Mouse (Mus musculus): Measurements from ENCODE around the gene Mlana. TPM values are rescaled to one million over a fixed set of nuclear protein-coding genes. Genes with fewer than 3 reads are reported as not detected.

Mlana gene
- polyA plus RNA-seq, 1 experiment from 2014 or later: 0.14 TPM

GRCm38 (mm10) chr19:29717854-29718253 lies 20.2 kb downstream of the Mlana start:
- Histone ChIP-seq H3K4me1 (no peaks in the 10 kb centered on the region), H3K36me3 (peaks cover 49% of the 10 kb centered on the region), H3K27ac (replicated peaks) (no peak overlapping the region), H3K27me3 (ENCODE audit: low read depth, poor library complexity, severe bottlenecking) (no peaks in the 10 kb centered on the region), H3K4me3 (no peak overlapping the region), H3K9me3 (replicated peaks) (no peaks in the 10 kb centered on the region)
- DNase-seq (ENCODE audit: low spot score): no peak
- 93% methylated on average over 3 of the region's 3 CpGs for WGBS

- peaks cover 49% of the 10 kb centered on the region for H3K36me3 ChIP-seq
- DNase-seq (ENCODE audit: low spot score): no peak
- H3K27ac ChIP-seq (replicated peaks): no peak overlapping the region
- 97% methylated on average over 3 of the region's 3 CpGs for WGBS
- no peaks in the 10 kb centered on the region for H3K4me1 ChIP-seq
- no peaks in the 10 kb centered on the region for H3K9me3 ChIP-seq (replicated peaks)
- H3K27me3 ChIP-seq (ENCODE audit: low read depth, poor library complexity, severe bottlenecking): no peaks in the 10 kb centered on the region
- no peak overlapping the region for H3K4me3 ChIP-seq
Measured at GRCm38 (mm10) chr19:29718476-29718875, 20.9 kb downstream of the Mlana start.

- Histone ChIP-seq H3K4me3 (no peak overlapping the region), H3K9me3 (replicated peaks) (no peaks in the 10 kb centered on the region), H3K27me3 (ENCODE audit: low read depth, poor library complexity, severe bottlenecking) (no peaks in the 10 kb centered on the region), H3K4me1 (no peaks in the 10 kb centered on the region), H3K27ac (replicated peaks) (no peak overlapping the region), H3K36me3 (no peaks in the 10 kb centered on the region)
- DNase-seq (ENCODE audit: low spot score): no peak
- WGBS: 90% methylated on average over 3 of the region's 3 CpGs
Measured at GRCm38 (mm10) chr19:29735421-29735820, 37.8 kb downstream of the Mlana start.

GRCm38 (mm10) chr19:29739608-29740007 lies 42.0 kb downstream of the Mlana start:
- no peaks in the 10 kb centered on the region for H3K27me3 ChIP-seq (ENCODE audit: low read depth, poor library complexity, severe bottlenecking)
- 85% methylated on average over 2 of the region's 2 CpGs for WGBS
- no peak for DNase-seq (ENCODE audit: low spot score)
- H3K36me3 ChIP-seq: no peaks in the 10 kb centered on the region
- no peak overlapping the region for H3K27ac ChIP-seq (replicated peaks)
- no peaks in the 10 kb centered on the region for H3K4me1 ChIP-seq
- H3K4me3 ChIP-seq: no peak overlapping the region
- H3K9me3 ChIP-seq (replicated peaks): no peaks in the 10 kb centered on the region

GRCm38 (mm10) chr19:29740661-29741060 lies 43.0 kb downstream of the Mlana start:
- H3K9me3 ChIP-seq (replicated peaks): no peaks in the 10 kb centered on the region
- no peak for DNase-seq (ENCODE audit: low spot score)
- no peaks in the 10 kb centered on the region for H3K27me3 ChIP-seq (ENCODE audit: low read depth, poor library complexity, severe bottlenecking)
- no peaks in the 10 kb centered on the region for H3K4me1 ChIP-seq
- H3K27ac ChIP-seq (replicated peaks): no peak overlapping the region
- 90% methylated on average over 1 of the region's 1 CpGs for WGBS
- H3K4me3 ChIP-seq: no peak overlapping the region
- H3K36me3 ChIP-seq: no peaks in the 10 kb centered on the region

- DNase-seq (ENCODE audit: low spot score): no peak
- Histone ChIP-seq H3K4me1 (no peaks in the 10 kb centered on the region), H3K36me3 (peaks cover 4% of the 10 kb centered on the region; the same call in 1 of the 2 replicates), H3K9me3 (replicated peaks) (no peaks in the 10 kb centered on the region), H3K27ac (replicated peaks) (no peak overlapping the region), H3K4me3 (no peak overlapping the region), H3K27me3 (ENCODE audit: low read depth, poor library complexity, severe bottlenecking) (no peaks in the 10 kb centered on the region)
- 92% methylated on average over 5 of the region's 5 CpGs for WGBS
Measured at GRCm38 (mm10) chr19:29743531-29743930, 45.9 kb downstream of the Mlana start.

- Histone ChIP-seq H3K9me3 (replicated peaks) (no peaks in the 10 kb centered on the region), H3K27me3 (ENCODE audit: low read depth, poor library complexity, severe bottlenecking) (no peaks in the 10 kb centered on the region), H3K36me3 (peaks cover 10% of the 10 kb centered on the region), H3K4me3 (no peak overlapping the region), H3K27ac (replicated peaks) (no peak overlapping the region), H3K4me1 (no peaks in the 10 kb centered on the region)
- DNase-seq (ENCODE audit: low spot score): no peak
- 93% methylated on average over 3 of the region's 3 CpGs for WGBS
Measured at GRCm38 (mm10) chr19:29750994-29751393, 53.4 kb downstream of the Mlana start.

GRCm38 (mm10) chr19:29753939-29754338 lies 56.3 kb downstream of the Mlana start:
- H3K4me1 ChIP-seq: no peaks in the 10 kb centered on the region
- H3K4me3 ChIP-seq: no peak overlapping the region
- peaks cover 6% of the 10 kb centered on the region for H3K36me3 ChIP-seq
- H3K27me3 ChIP-seq (ENCODE audit: low read depth, poor library complexity, severe bottlenecking): no peaks in the 10 kb centered on the region
- no peaks in the 10 kb centered on the region for H3K9me3 ChIP-seq (replicated peaks)
- no peak for DNase-seq (ENCODE audit: low spot score)
- H3K27ac ChIP-seq (replicated peaks): no peak overlapping the region
- 94% methylated on average over 2 of the region's 2 CpGs for WGBS

Other genes with a start within 250 kb of the Mlana start
- gene Ric1, start 175.5 kb upstream of the Mlana start, polyA plus RNA-seq (2016; fragmentation: Nextera tagmentation; extraction: Ambion mirVana): 9.8 and 10.2 TPM in 2 replicates
- gene Ermp1, start 49.4 kb upstream of the Mlana start, polyA plus RNA-seq (2016; fragmentation: Nextera tagmentation; extraction: Ambion mirVana): 12.6 and 14.2 TPM in 2 replicates
- 4.0 and 4.2 TPM in 2 replicates for gene 9930021J03Rik, start 108.2 kb downstream of the Mlana start, polyA plus RNA-seq (2016; fragmentation: Nextera tagmentation; extraction: Ambion mirVana)
- gene Ranbp6, start 115.2 kb downstream of the Mlana start, polyA plus RNA-seq (2016; fragmentation: Nextera tagmentation; extraction: Ambion mirVana): 25.7 and 31.1 TPM in 2 replicates
- 0.60 TPM in 2 replicates for gene Il33, start 227.3 kb downstream of the Mlana start, polyA plus RNA-seq (2016; fragmentation: Nextera tagmentation; extraction: Ambion mirVana)